Mouse (Mus musculus) megakaryocyte progenitor cell, adult 5-6 weeks (primary cell): ENCODE measurements around the gene Asns. TPM values are rescaled to one million over a fixed set of nuclear protein-coding genes. Genes with fewer than 3 reads are reported as not detected.

Source experiments
- ATAC-seq: replicated peaks from 2 replicates; pipeline ENCODE4 v1.8.0; 2016; ENCODE audit warnings: mild to moderate bottlenecking, moderate TSS enrichment, inconsistent platforms; ENCODE audit not compliant: poor library complexity
- total RNA-seq, 2 experiments: library from RNA; stranded (forward) in 1 of 2; stranded (reverse) in 1 of 2; fragments of 157-497, 149-512 nt in 1 of 2; fragments of 200-1000 nt in 1 of 2; gene quantifications; 2 replicates each; pipeline versions ENCODE4 v1.2.3 to v1.2.4; 2015 to 2017

Gene Asns
- total RNA-seq (2015) (64.9 and 95.9 TPM in 2 replicates), total RNA-seq (2017) (33.3 and 46.0 TPM in 2 replicates)

- ATAC-seq = peak; percentile 75
Observed at GRCm38 (mm10) chr6:7692884-7693585, at the start of gene Asns. Gene Asns, minus strand, starts transcription at chr6:7693254.

- no peak for ATAC-seq
Observed at GRCm38 (mm10) chr6:7741721-7742120, 48.7 kb upstream of the Asns start.

GRCm38 (mm10) chr6:7737842-7738241 is 44.8 kb upstream of the Asns start:
- peak; percentile 72 for ATAC-seq

GRCm38 (mm10) chr6:7732754-7733708 is 40.0 kb upstream of the Asns start:
- ATAC-seq = peak; percentile 91

GRCm38 (mm10) chr6:7732097-7732496 is 39.0 kb upstream of the Asns start:
- peak; percentile 70 for ATAC-seq

GRCm38 (mm10) chr6:7729128-7729527 is 36.1 kb upstream of the Asns start:
- no peak for ATAC-seq

GRCm38 (mm10) chr6:7728241-7728640 is 35.2 kb upstream of the Asns start:
- ATAC-seq = no peak

GRCm38 (mm10) chr6:7716236-7716635 is 23.2 kb upstream of the Asns start:
- ATAC-seq = no peak

GRCm38 (mm10) chr6:7714230-7714629 is 21.2 kb upstream of the Asns start:
- ATAC-seq = peak; percentile 39; the same call in 1 of the 2 replicates

GRCm38 (mm10) chr6:7711837-7712330 is 18.8 kb upstream of the Asns start:
- no peak for ATAC-seq

- no peak for ATAC-seq
Observed at GRCm38 (mm10) chr6:7708246-7708645, 15.2 kb upstream of the Asns start.

- ATAC-seq = no peak
Observed at GRCm38 (mm10) chr6:7706796-7707195, 13.7 kb upstream of the Asns start.

GRCm38 (mm10) chr6:7697999-7698699 is 5.1 kb upstream of the Asns start:
- ATAC-seq = peak; percentile 73

GRCm38 (mm10) chr6:7697077-7697643 is 4.1 kb upstream of the Asns start:
- ATAC-seq = peak; percentile 33

GRCm38 (mm10) chr6:7696641-7697040 is 3.6 kb upstream of the Asns start:
- ATAC-seq = no peak

GRCm38 (mm10) chr6:7695901-7696300 is 2.8 kb upstream of the Asns start:
- ATAC-seq = no peak

- ATAC-seq = no peak
Observed at GRCm38 (mm10) chr6:7693666-7694065, 612 bp upstream of the Asns start.

- 0 out of 2 replicates have a peak, but pooled peaks have one; percentile 13 for ATAC-seq
Observed at GRCm38 (mm10) chr6:7692451-7692850, 603 bp downstream of the Asns start.

- no peak for ATAC-seq
Observed at GRCm38 (mm10) chr6:7692037-7692436, 1.0 kb downstream of the Asns start.

- no peak for ATAC-seq
Observed at GRCm38 (mm10) chr6:7690456-7690855, 2.6 kb downstream of the Asns start.

GRCm38 (mm10) chr6:7689180-7689579 is 3.9 kb downstream of the Asns start:
- ATAC-seq = peak; percentile 38
